Mouse (Mus musculus): ENCODE data around the gene Msh4. TPM values are rescaled to one million over a fixed set of nuclear protein-coding genes. Genes with fewer than 3 reads are reported as not detected.
A peak's percentile ranks its signal among the peaks of the same experiment; 100 is the strongest.

Msh4 gene
- polyA plus RNA-seq, 1 experiment from 2014 or later, result 0.06 TPM

GRCm38 (mm10) chr3:153847207-153847733, 58.7 kb downstream of the Msh4 start:
- no peak for ATAC-seq (ENCODE audit: low read depth)
- no peak overlapping the region for H3K9ac ChIP-seq (ENCODE audit: low read depth, low read length)
- H3K4me3 ChIP-seq (ENCODE audit: low read depth, low read length), result no peak overlapping the region
- H3K4me2 ChIP-seq (ENCODE audit: low read depth, low read length), result no peak overlapping the region
- no peak overlapping the region for H3K27ac ChIP-seq (replicated peaks; ENCODE audit: low read depth, low read length)
- DNase-seq (ENCODE audit: low spot score), result no peak
- no peaks in the 10 kb centered on the region for H3K4me1 ChIP-seq (ENCODE audit: control insufficient read depth, insufficient read depth, low read length)
- WGBS, result 78% methylated on average over 7 of the region's 7 CpGs
- no peaks in the 10 kb centered on the region for H3K9me3 ChIP-seq (ENCODE audit: control insufficient read depth, low read length)
- H3K36me3 ChIP-seq (ENCODE audit: control insufficient read depth, insufficient read depth, low read length), result no peaks in the 10 kb centered on the region
- no peaks in the 10 kb centered on the region for H3K27me3 ChIP-seq (replicated peaks; ENCODE audit: control insufficient read depth, insufficient read depth, low read length)

GRCm38 (mm10) chr3:153846109-153846508, 59.8 kb downstream of the Msh4 start:
- no peak for ATAC-seq (ENCODE audit: low read depth)
- no peak overlapping the region for H3K4me3 ChIP-seq (ENCODE audit: low read depth, low read length)
- 87% methylated on average over 4 of the region's 4 CpGs for WGBS

GRCm38 (mm10) chr3:153845500-153845899, 60.4 kb downstream of the Msh4 start:
- Histone ChIP-seq H3K4me3 (ENCODE audit: low read depth, low read length) (no peak overlapping the region), H3K27me3 (replicated peaks; ENCODE audit: control insufficient read depth, insufficient read depth, low read length) (no peaks in the 10 kb centered on the region), H3K4me2 (ENCODE audit: low read depth, low read length) (no peak overlapping the region), H3K4me1 (ENCODE audit: control insufficient read depth, insufficient read depth, low read length) (no peaks in the 10 kb centered on the region), H3K27ac (replicated peaks; ENCODE audit: low read depth, low read length) (no peak overlapping the region), H3K9ac (ENCODE audit: low read depth, low read length) (no peak overlapping the region), H3K36me3 (ENCODE audit: control insufficient read depth, insufficient read depth, low read length) (no peaks in the 10 kb centered on the region), H3K9me3 (ENCODE audit: control insufficient read depth, low read length) (no peaks in the 10 kb centered on the region)
- DNase-seq (ENCODE audit: low spot score) (no peak), ATAC-seq (ENCODE audit: low read depth) (no peak)
- 81% methylated on average over 2 of the region's 2 CpGs for WGBS

More at GRCm38 (mm10) chr3:153846109-153846508, 59.8 kb downstream of the Msh4 start:
- no peak overlapping the region for H3K9ac ChIP-seq (ENCODE audit: low read depth, low read length)
- no peaks in the 10 kb centered on the region for H3K9me3 ChIP-seq (ENCODE audit: control insufficient read depth, low read length)
- no peaks in the 10 kb centered on the region for H3K4me1 ChIP-seq (ENCODE audit: control insufficient read depth, insufficient read depth, low read length)
- no peak for DNase-seq (ENCODE audit: low spot score)
- no peaks in the 10 kb centered on the region for H3K27me3 ChIP-seq (replicated peaks; ENCODE audit: control insufficient read depth, insufficient read depth, low read length)
- no peak overlapping the region for H3K4me2 ChIP-seq (ENCODE audit: low read depth, low read length)
- H3K27ac ChIP-seq (replicated peaks; ENCODE audit: low read depth, low read length), result no peak overlapping the region
- H3K36me3 ChIP-seq (ENCODE audit: control insufficient read depth, insufficient read depth, low read length), result no peaks in the 10 kb centered on the region

- no peak overlapping the region for H3K27ac ChIP-seq (replicated peaks; ENCODE audit: low read depth, low read length)
- no peaks in the 10 kb centered on the region for H3K27me3 ChIP-seq (replicated peaks; ENCODE audit: control insufficient read depth, insufficient read depth, low read length)
- 93% methylated on average over 9 of the region's 9 CpGs for WGBS
- H3K4me1 ChIP-seq (ENCODE audit: control insufficient read depth, insufficient read depth, low read length), result no peaks in the 10 kb centered on the region
- H3K36me3 ChIP-seq (ENCODE audit: control insufficient read depth, insufficient read depth, low read length), result no peaks in the 10 kb centered on the region
- no peak overlapping the region for H3K4me2 ChIP-seq (ENCODE audit: low read depth, low read length)
- H3K4me3 ChIP-seq (ENCODE audit: low read depth, low read length), result no peak overlapping the region
- DNase-seq (ENCODE audit: low spot score) (no peak), ATAC-seq (ENCODE audit: low read depth) (no peak)
- no peaks in the 10 kb centered on the region for H3K9me3 ChIP-seq (ENCODE audit: control insufficient read depth, low read length)
- no peak overlapping the region for H3K9ac ChIP-seq (ENCODE audit: low read depth, low read length)
Observed at GRCm38 (mm10) chr3:153844757-153845156, 61.2 kb downstream of the Msh4 start.

- H3K27ac ChIP-seq (replicated peaks; ENCODE audit: low read depth, low read length), result no peak within 1 kb of the TSS
- no peaks in the 10 kb centered on the region for H3K27me3 ChIP-seq (replicated peaks; ENCODE audit: control insufficient read depth, insufficient read depth, low read length)
- H3K4me3 ChIP-seq (ENCODE audit: low read depth, low read length), result no peak within 1 kb of the TSS
- H3K4me2 ChIP-seq (ENCODE audit: low read depth, low read length), result no peak within 1 kb of the TSS
- H3K9me3 ChIP-seq (ENCODE audit: control insufficient read depth, low read length), result no peaks in the 10 kb centered on the region
- ATAC-seq (ENCODE audit: low read depth) (no peak), DNase-seq (ENCODE audit: low spot score) (no peak)
- H3K36me3 ChIP-seq (ENCODE audit: control insufficient read depth, insufficient read depth, low read length), result no peaks in the 10 kb centered on the region
- H3K4me1 ChIP-seq (ENCODE audit: control insufficient read depth, insufficient read depth, low read length), result no peaks in the 10 kb centered on the region
- no peak within 1 kb of the TSS for H3K9ac ChIP-seq (ENCODE audit: low read depth, low read length)
- 83% methylated on average over 10 of the region's 10 CpGs for WGBS
Observed at GRCm38 (mm10) chr3:153844030-153844429, 61.9 kb downstream of the Msh4 start, which contains the start of gene Asb17. Asb17 (plus strand) TSS chr3:153844209.

GRCm38 (mm10) chr3:153837593-153837992, 68.3 kb downstream of the Msh4 start:
- DNase-seq (ENCODE audit: low spot score) (peak; percentile 24), ATAC-seq (ENCODE audit: low read depth) (no peak)
- 21% methylated on average over 4 of the region's 4 CpGs for WGBS
- H3K9ac ChIP-seq (ENCODE audit: low read depth, low read length), result no peak overlapping the region
- H3K9me3 ChIP-seq (ENCODE audit: control insufficient read depth, low read length), result no peaks in the 10 kb centered on the region
- no peak overlapping the region for H3K4me2 ChIP-seq (ENCODE audit: low read depth, low read length)
- no peaks in the 10 kb centered on the region for H3K27me3 ChIP-seq (replicated peaks; ENCODE audit: control insufficient read depth, insufficient read depth, low read length)
- H3K4me3 ChIP-seq (ENCODE audit: low read depth, low read length), result no peak overlapping the region
- H3K36me3 ChIP-seq (ENCODE audit: control insufficient read depth, insufficient read depth, low read length), result no peaks in the 10 kb centered on the region
- H3K27ac ChIP-seq (replicated peaks; ENCODE audit: low read depth, low read length), result no peak overlapping the region
- no peaks in the 10 kb centered on the region for H3K4me1 ChIP-seq (ENCODE audit: control insufficient read depth, insufficient read depth, low read length)

- Histone ChIP-seq H3K4me3 (ENCODE audit: low read depth, low read length) (no peak overlapping the region), H3K36me3 (ENCODE audit: control insufficient read depth, insufficient read depth, low read length) (no peaks in the 10 kb centered on the region), H3K27ac (replicated peaks; ENCODE audit: low read depth, low read length) (no peak overlapping the region), H3K9ac (ENCODE audit: low read depth, low read length) (no peak overlapping the region), H3K27me3 (replicated peaks; ENCODE audit: control insufficient read depth, insufficient read depth, low read length) (no peaks in the 10 kb centered on the region), H3K9me3 (ENCODE audit: control insufficient read depth, low read length) (no peaks in the 10 kb centered on the region), H3K4me1 (ENCODE audit: control insufficient read depth, insufficient read depth, low read length) (no peaks in the 10 kb centered on the region), H3K4me2 (ENCODE audit: low read depth, low read length) (no peak overlapping the region)
- ATAC-seq (ENCODE audit: low read depth) (no peak), DNase-seq (ENCODE audit: low spot score) (no peak)
- WGBS, result 88% methylated on average over 3 of the region's 3 CpGs
Observed at GRCm38 (mm10) chr3:153836316-153836715, 69.6 kb downstream of the Msh4 start.

GRCm38 (mm10) chr3:153835455-153836086, 70.4 kb downstream of the Msh4 start:
- Histone ChIP-seq H3K4me1 (ENCODE audit: control insufficient read depth, insufficient read depth, low read length) (no peaks in the 10 kb centered on the region), H3K36me3 (ENCODE audit: control insufficient read depth, insufficient read depth, low read length) (no peaks in the 10 kb centered on the region), H3K9ac (ENCODE audit: low read depth, low read length) (no peak overlapping the region), H3K27me3 (replicated peaks; ENCODE audit: control insufficient read depth, insufficient read depth, low read length) (no peaks in the 10 kb centered on the region), H3K27ac (replicated peaks; ENCODE audit: low read depth, low read length) (no peak overlapping the region), H3K4me3 (ENCODE audit: low read depth, low read length) (no peak overlapping the region), H3K4me2 (ENCODE audit: low read depth, low read length) (no peak overlapping the region), H3K9me3 (ENCODE audit: control insufficient read depth, low read length) (no peaks in the 10 kb centered on the region)
- ATAC-seq (ENCODE audit: low read depth) (0 out of 2 replicates have a peak, but pooled peaks have one; percentile 57), DNase-seq (ENCODE audit: low spot score) (peak; percentile 78)
- 57% methylated on average over 7 of the region's 7 CpGs for WGBS

- 89% methylated on average over 4 of the region's 4 CpGs for WGBS
- no peak overlapping the region for H3K27ac ChIP-seq (replicated peaks; ENCODE audit: low read depth, low read length)
- H3K36me3 ChIP-seq (ENCODE audit: control insufficient read depth, insufficient read depth, low read length), result no peaks in the 10 kb centered on the region
- DNase-seq (ENCODE audit: low spot score), result no peak
- H3K27me3 ChIP-seq (replicated peaks; ENCODE audit: control insufficient read depth, insufficient read depth, low read length), result no peaks in the 10 kb centered on the region
- no peaks in the 10 kb centered on the region for H3K4me1 ChIP-seq (ENCODE audit: control insufficient read depth, insufficient read depth, low read length)
- no peak overlapping the region for H3K9ac ChIP-seq (ENCODE audit: low read depth, low read length)
- ATAC-seq (ENCODE audit: low read depth), result no peak
- no peak overlapping the region for H3K4me3 ChIP-seq (ENCODE audit: low read depth, low read length)
- no peaks in the 10 kb centered on the region for H3K9me3 ChIP-seq (ENCODE audit: control insufficient read depth, low read length)
- H3K4me2 ChIP-seq (ENCODE audit: low read depth, low read length), result no peak overlapping the region
Observed at GRCm38 (mm10) chr3:153834071-153834470, 71.9 kb downstream of the Msh4 start.
